Mouse (Mus musculus): ENCODE measurements around the gene Otor. TPM values are rescaled to one million over a fixed set of nuclear protein-coding genes. Genes with fewer than 3 reads are reported as not detected.

The Otor gene
- polyA plus RNA-seq, 1 experiment from 2014 or later = 0.94 TPM

- H3K4me2 ChIP-seq (ENCODE audit: low read depth, low read length) = no peak overlapping the region
- WGBS = 87% methylated on average over 1 of the region's 1 CpGs
- H3K27me3 ChIP-seq (ENCODE audit: control insufficient read depth, insufficient read depth, low read length) = no peaks in the 10 kb centered on the region
- H3K4me1 ChIP-seq (ENCODE audit: control insufficient read depth, insufficient read depth, low read length) = no peaks in the 10 kb centered on the region
- no peak overlapping the region for H3K27ac ChIP-seq (ENCODE audit: low read length)
- H3K9ac ChIP-seq (ENCODE audit: low read length) = no peak overlapping the region
- H3K9me3 ChIP-seq (replicated peaks; ENCODE audit: control insufficient read depth, low read length) = no peaks in the 10 kb centered on the region
- H3K36me3 ChIP-seq (ENCODE audit: control insufficient read depth, insufficient read depth, low read length) = no peaks in the 10 kb centered on the region
- no peak for ATAC-seq (ENCODE audit: insufficient read depth, low FRiP score)
- no peak overlapping the region for H3K4me3 ChIP-seq (replicated peaks; ENCODE audit: low read length)
Measured at GRCm38 (mm10) chr2:143113859-143114258, 35.6 kb downstream of the Otor start.

DNA sequence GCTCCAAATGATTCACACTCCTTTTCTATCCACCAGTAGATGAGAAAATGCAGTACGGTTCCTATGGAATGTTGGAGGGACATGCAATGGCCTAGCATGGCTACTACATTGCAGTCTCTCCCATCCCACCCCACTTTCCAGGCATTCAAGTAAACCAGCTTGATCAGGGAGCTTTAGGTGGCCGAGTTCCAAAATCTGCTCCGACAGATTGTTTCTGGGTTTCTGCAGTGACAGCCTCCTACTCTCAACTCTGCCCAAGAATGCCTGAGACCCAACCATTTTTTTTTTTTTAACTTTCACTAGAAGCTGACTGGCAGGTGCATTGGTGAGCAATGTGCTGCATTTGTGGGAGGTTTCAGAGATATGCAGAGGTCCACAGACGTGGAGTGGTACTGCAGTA, 36.4 kb downstream of the Otor start:
- no peak overlapping the region for H3K27ac ChIP-seq (ENCODE audit: low read length)
- no peak overlapping the region for H3K4me2 ChIP-seq (ENCODE audit: low read depth, low read length)
- no peak overlapping the region for H3K9ac ChIP-seq (ENCODE audit: low read length)
- H3K4me3 ChIP-seq (replicated peaks; ENCODE audit: low read length) = no peak overlapping the region
- no peaks in the 10 kb centered on the region for H3K4me1 ChIP-seq (ENCODE audit: control insufficient read depth, insufficient read depth, low read length)
- H3K27me3 ChIP-seq (ENCODE audit: control insufficient read depth, insufficient read depth, low read length) = no peaks in the 10 kb centered on the region
- WGBS = 65% methylated on average over 4 of the region's 4 CpGs
- ATAC-seq (ENCODE audit: insufficient read depth, low FRiP score) = no peak
- H3K9me3 ChIP-seq (replicated peaks; ENCODE audit: control insufficient read depth, low read length) = no peaks in the 10 kb centered on the region
- no peaks in the 10 kb centered on the region for H3K36me3 ChIP-seq (ENCODE audit: control insufficient read depth, insufficient read depth, low read length)

- no peak for ATAC-seq (ENCODE audit: insufficient read depth, low FRiP score)
- WGBS = 58% methylated on average over 3 of the region's 3 CpGs
- no peaks in the 10 kb centered on the region for H3K9me3 ChIP-seq (replicated peaks; ENCODE audit: control insufficient read depth, low read length)
- H3K4me1 ChIP-seq (ENCODE audit: control insufficient read depth, insufficient read depth, low read length) = no peaks in the 10 kb centered on the region
- H3K36me3 ChIP-seq (ENCODE audit: control insufficient read depth, insufficient read depth, low read length) = no peaks in the 10 kb centered on the region
- no peaks in the 10 kb centered on the region for H3K27me3 ChIP-seq (ENCODE audit: control insufficient read depth, insufficient read depth, low read length)
- H3K4me2 ChIP-seq (ENCODE audit: low read depth, low read length) = no peak overlapping the region
- no peak overlapping the region for H3K4me3 ChIP-seq (replicated peaks; ENCODE audit: low read length)
- H3K27ac ChIP-seq (ENCODE audit: low read length) = no peak overlapping the region
- no peak overlapping the region for H3K9ac ChIP-seq (ENCODE audit: low read length)
Measured at GRCm38 (mm10) chr2:143117453-143117852, 39.2 kb downstream of the Otor start.

GRCm38 (mm10) chr2:143118221-143118620, 39.9 kb downstream of the Otor start:
- no peak for ATAC-seq (ENCODE audit: insufficient read depth, low FRiP score)
- WGBS = 76% methylated on average over 7 of the region's 7 CpGs

DNA sequence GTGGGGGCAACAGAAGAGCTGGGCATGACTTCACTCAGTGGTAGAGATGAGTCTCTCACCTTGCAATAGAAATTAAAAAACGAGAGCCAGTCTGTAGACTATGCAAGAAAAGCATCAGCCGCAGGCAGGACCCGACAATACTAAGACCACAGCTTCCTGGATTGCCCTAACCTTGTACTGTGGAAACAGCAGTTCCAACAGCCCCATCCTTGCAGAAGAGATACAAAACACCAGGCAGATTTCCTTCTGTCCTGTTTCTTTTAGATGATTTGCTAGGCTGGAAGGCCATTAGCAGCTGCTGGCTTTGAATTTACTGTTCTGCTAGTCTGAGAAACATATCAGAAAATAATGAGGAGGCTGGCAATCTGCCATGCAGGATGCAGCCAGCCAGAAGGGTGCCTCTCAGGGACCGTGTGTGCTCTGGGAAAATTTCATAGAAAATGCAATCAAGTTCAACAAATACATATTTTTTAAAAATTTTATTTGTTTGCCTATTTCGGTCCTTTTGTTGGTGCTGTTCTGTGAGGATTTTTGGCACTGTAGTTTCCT, 52.9 kb downstream of the Otor start:
- Histone ChIP-seq H3K4me1 (ENCODE audit: control insufficient read depth, insufficient read depth, low read length) (no peaks in the 10 kb centered on the region), H3K36me3 (ENCODE audit: control insufficient read depth, insufficient read depth, low read length) (no peaks in the 10 kb centered on the region), H3K4me2 (ENCODE audit: low read depth, low read length) (no peak overlapping the region), H3K27me3 (ENCODE audit: control insufficient read depth, insufficient read depth, low read length) (no peaks in the 10 kb centered on the region), H3K27ac (ENCODE audit: low read length) (no peak overlapping the region), H3K9ac (ENCODE audit: low read length) (no peak overlapping the region), H3K9me3 (replicated peaks; ENCODE audit: control insufficient read depth, low read length) (no peaks in the 10 kb centered on the region), H3K4me3 (replicated peaks; ENCODE audit: low read length) (no peak overlapping the region)
- 0 out of 2 replicates have a peak, but pooled peaks have one; percentile 10 for ATAC-seq (ENCODE audit: insufficient read depth, low FRiP score)
- 52% methylated on average over 5 of the region's 5 CpGs for WGBS

More at GRCm38 (mm10) chr2:143118221-143118620, 39.9 kb downstream of the Otor start:
- H3K4me1 ChIP-seq (ENCODE audit: control insufficient read depth, insufficient read depth, low read length) = no peaks in the 10 kb centered on the region
- H3K27me3 ChIP-seq (ENCODE audit: control insufficient read depth, insufficient read depth, low read length) = no peaks in the 10 kb centered on the region
- H3K27ac ChIP-seq (ENCODE audit: low read length) = no peak overlapping the region
- H3K4me3 ChIP-seq (replicated peaks; ENCODE audit: low read length) = no peak overlapping the region
- no peaks in the 10 kb centered on the region for H3K9me3 ChIP-seq (replicated peaks; ENCODE audit: control insufficient read depth, low read length)
- H3K4me2 ChIP-seq (ENCODE audit: low read depth, low read length) = no peak overlapping the region
- no peaks in the 10 kb centered on the region for H3K36me3 ChIP-seq (ENCODE audit: control insufficient read depth, insufficient read depth, low read length)
- H3K9ac ChIP-seq (ENCODE audit: low read length) = no peak overlapping the region

Other genes with a start within 250 kb of the Otor start
- 13.5 and 16.4 TPM in 2 replicates for gene Kif16b, start 176.9 kb upstream of the Otor start, polyA plus RNA-seq (2015; fragmentation: Nextera tagmentation; extraction: Ambion mirVana)
- gene Snrpb2, start 15.4 kb upstream of the Otor start, polyA plus RNA-seq (2015; fragmentation: Nextera tagmentation; extraction: Ambion mirVana) = 49.4 and 63.0 TPM in 2 replicates